Mouse (Mus musculus) lung, postnatal 0 days (tissue): Measurements from ENCODE around the gene Pip5k1b.

Experiments used
- CTCF ChIP-seq: IDR thresholded peaks from 2 replicates; pipeline ENCODE4 v1.5.1; 2016; ENCODE audit warnings: antibody characterized with exemption, mild to moderate bottlenecking
- EP300 ChIP-seq: IDR thresholded peaks from 2 replicates; pipeline ENCODE4 v1.6.1; 2016; ENCODE audit warnings: antibody characterized with exemption, mild to moderate bottlenecking, control low read depth

GRCm38 (mm10) chr19:24538181-24538580, 17.5 kb downstream of the Pip5k1b start:
- TF ChIP-seq CTCF: no peak
- no peak for TF ChIP-seq EP300
